Mouse (Mus musculus) neural tube, postnatal 0 days (tissue): Measurements from ENCODE around the gene Gm9736. TPM values are rescaled to one million over a fixed set of nuclear protein-coding genes. Genes with fewer than 3 reads are reported as not detected.

ENCODE experiments used
- polyA plus RNA-seq: library from polyadenylated mRNA; unstranded; fragments of >200 nt; fragmentation: Nextera tagmentation; extraction: Ambion mirVana; gene quantifications from 2 replicates; pipeline ENCODE4 v1.2.1, GENCODE M21; 2015

Gene Gm9736
- polyA plus RNA-seq: not detected in 2 replicates

DNA sequence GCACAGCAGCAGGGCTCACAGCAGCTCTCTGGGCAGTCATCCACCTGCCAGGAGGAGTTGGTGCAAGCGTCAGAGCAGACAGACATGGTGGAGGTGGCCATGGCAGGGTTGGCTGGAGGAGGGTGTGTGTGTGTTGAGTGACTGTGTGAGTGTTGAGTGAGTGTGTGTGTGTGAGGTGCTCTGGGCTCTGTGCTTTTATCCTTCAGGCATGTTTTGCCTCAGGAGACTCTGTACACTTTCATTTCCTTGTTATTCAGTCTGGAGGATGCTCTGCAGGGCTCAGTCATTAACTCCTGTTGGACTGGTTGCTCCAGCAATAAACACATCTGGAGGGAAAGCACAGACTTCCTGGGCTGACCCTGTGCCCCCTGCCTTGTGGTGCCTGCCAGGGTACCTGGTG is at the start of gene Gm9736:
TSS of gene Gm9736 (minus strand) at position 101 of the 400 bp plus-strand sequence.

DNA sequence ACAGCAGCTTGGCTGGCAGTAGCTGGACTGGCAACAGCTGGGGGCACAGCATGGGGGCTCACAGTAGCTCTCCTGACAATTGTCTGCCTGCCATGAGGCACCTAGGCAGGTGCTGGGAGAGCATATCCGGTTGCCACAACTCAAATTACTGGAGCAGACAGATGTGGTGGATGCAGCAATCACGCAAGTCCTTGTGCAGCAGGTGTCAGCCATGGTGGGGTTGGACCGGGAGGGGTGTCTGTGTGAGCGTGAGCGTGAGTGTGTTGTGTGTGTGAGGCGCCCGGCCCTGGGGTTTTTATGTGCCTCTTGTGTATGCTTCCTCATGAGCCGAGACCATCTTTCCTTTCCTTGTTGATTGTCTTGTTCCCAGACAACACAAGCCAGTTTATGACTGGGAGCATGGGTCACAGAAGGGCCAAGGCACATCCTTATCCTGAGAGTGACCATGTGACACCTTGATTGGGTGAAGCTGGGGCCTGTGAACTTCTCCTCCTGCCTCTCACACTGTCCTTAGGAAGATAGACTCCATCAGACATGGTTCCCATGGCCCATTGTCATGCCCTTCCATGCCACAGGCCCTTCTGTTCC is 47.9 kb upstream of the Gm9736 start, which contains the start of gene Gm19668:
TSS of gene Gm19668 (minus strand) at position 213 of the 588 bp plus-strand sequence.

DNA sequence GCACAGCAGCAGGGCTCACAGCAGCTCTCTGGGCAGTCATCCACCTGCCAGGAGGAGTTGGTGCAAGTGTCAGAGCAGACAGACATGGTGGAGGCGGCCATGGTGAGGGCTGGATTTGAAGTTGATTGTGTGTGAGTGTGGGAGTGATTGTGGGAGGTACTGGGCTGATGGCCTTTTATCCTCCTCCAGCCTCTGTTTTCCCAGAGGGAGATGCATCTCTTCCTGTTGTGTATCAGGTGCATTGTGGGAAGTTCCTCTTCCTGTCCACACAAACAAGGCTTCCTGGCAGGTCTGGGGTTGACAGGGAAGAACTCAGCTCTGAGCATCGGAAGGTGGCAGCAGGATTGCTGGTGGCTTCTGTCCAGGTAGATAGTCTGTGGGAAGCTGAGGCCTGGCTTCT is 43.8 kb upstream of the Gm9736 start, which contains the start of gene Gm9639:
TSS of gene Gm9639 (minus strand) at position 101 of the 400 bp plus-strand sequence.

DNA sequence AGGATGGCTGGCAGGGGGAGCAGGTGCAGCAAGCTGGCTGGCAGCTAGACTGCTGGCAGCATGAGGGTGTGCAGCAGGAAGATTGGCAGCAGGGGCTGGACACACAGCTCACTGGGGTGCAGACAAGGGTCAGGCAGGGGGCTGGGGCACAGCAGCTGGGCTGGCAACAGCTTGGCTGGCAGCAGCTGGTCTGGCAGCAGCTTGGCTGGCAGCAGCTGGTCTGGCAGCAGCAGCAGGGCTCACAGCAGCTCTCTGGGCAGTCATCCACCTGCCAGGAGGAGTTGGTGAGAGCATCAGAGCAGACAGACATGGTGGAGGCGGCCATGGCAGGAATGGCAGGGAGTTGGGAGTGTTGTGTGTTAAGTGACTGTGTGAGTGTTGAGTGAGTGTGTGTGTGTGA is 36.7 kb upstream of the Gm9736 start, which contains the start of gene Gm7137:
TSS of gene Gm7137 (minus strand) at position 325 of the 400 bp plus-strand sequence.

DNA sequence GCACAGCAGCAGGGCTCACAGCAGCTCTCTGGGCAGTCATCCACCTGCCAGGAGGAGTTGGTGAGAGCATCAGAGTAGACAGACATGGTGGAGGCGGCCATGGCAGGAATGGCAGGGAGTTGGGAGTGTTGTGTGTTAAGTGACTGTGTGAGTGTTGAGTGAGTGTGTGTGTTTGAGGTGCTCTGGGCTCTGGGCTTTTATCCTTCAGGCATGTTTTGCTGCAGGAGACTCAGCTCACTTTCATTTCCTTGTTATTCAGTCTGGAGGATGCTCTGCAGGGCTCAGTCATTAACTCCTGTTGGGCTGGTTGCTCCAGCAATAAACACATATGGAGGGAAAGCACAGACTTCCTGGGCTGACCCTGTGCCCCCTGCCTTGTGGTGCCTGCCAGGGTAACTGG is 31.3 kb upstream of the Gm9736 start, which contains the start of gene Gm3250:
TSS of gene Gm3250 (minus strand) at position 101 of the 400 bp plus-strand sequence.

DNA sequence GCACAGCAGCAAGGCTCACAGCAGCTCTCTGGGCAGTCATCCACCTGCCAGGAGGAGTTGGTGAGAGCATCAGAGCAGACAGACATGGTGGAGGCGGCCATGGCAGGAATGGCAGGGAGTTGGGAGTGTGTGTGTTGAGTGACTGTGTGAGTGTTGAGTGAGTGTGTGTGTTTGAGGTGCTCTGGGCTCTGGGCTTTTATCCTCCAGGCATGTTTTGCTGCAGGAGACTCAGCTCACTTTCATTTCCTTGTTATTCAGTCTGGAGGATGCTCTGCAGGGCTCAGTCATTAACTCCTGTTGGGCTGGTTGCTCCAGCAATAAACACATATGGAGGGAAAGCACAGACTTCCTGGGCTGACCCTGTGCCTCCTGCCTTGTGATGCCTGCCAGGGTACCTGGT is 25.7 kb upstream of the Gm9736 start, which contains the start of gene Gm7138:
TSS of gene Gm7138 (minus strand) at position 101 of the 400 bp plus-strand sequence.

DNA sequence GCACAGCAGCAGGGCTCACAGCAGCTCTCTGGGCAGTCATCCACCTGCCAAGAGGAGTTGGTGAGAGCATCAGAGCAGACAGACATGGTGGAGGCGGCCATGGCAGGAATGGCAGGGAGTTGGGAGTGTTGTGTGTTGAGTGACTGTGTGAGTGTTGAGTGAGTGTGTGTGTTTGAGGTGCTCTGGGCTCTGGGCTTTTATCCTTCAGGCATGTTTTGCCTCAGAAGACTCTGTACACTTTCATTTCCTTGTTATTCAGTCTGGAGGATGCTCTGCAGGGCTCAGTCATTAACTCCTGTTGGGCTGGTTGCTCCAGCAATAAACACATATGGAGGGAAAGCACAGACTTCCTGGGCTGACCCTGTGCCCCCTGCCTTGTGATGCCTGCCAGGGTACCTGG is 20.1 kb upstream of the Gm9736 start, which contains the start of gene Gm3238:
TSS of gene Gm3238 (minus strand) at position 101 of the 400 bp plus-strand sequence.

DNA sequence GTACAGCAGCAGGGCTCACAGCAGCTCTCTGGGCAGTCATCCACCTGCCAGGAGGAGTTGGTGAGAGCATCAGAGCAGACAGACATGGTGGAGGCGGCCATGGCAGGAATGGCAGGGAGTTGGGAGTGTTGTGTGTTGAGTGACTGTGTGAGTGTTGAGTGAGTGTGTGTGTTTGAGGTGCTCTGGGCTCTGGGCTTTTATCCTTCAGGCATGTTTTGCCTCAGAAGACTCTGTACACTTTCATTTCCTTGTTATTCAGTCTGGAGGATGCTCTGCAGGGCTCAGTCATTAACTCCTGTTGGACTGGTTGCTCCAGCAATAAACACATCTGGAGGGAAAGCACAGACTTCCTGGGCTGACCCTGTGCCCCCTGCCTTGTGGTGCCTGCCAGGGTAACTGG is 8.4 kb upstream of the Gm9736 start, which contains the start of gene Gm3233:
TSS of gene Gm3233 (minus strand) at position 101 of the 400 bp plus-strand sequence.

DNA sequence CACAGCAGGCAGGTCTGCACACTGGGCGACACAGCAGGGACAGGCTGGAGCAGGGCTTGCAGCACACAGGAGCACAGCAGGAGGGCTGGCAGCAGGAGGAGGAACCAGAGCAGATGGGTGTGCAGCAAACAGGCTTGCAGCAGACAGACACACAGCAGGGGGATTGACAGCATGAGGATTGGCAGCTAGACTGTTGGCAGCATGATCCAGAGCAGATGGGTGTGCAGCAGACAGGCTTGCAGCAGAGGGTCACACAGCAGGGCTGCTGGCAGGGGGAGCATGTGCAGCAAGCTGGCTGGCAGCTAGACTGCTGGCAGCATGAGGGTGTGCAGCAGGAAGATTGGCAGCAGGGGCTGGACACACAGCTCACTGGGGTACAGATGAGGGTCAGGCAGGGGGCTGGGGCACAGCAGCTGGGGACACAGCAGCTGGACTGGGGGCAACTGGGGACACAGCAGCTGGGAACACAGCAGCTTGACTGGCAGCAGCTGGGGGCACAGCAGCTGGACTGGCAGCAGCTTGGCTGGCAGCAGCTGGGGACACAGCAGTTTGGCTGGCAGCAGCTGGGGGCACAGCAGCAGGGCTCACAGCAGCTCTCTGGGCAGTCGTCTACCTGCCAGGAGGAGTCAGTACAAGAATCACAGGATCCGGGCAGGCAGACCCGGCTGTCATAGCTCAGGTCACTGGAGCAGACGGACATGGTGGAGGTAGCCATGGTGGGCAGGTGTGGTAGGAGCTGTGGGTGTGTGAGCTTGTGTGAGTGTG is 9.0 kb downstream of the Gm9736 start, which contains the start of gene Gm18596:
TSS of gene Gm18596 (minus strand) at position 715 of the 765 bp plus-strand sequence.

DNA sequence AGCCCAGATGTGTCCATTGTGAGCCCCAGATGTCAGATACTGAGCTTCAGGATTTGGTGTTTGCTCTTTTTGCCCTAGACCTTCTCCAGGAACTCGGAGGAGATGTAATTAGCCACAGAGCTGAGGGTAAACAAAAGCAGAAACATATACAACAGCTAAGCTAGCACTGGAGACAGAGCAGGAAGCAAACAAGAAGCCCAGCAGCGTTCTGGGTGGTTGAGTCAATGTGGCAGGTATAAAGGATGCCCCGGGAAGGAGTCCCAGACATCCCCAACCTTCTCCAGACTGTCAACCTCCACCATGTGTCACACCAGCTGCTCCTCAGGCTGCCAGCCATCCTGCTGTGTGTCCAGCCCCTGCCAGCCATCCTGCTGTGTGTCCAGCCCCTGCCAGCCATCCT is 25.0 kb downstream of the Gm9736 start, which contains the start of gene Gm10100:
TSS of gene Gm10100 (plus strand) at position 301 of the 400 bp plus-strand sequence.

DNA sequence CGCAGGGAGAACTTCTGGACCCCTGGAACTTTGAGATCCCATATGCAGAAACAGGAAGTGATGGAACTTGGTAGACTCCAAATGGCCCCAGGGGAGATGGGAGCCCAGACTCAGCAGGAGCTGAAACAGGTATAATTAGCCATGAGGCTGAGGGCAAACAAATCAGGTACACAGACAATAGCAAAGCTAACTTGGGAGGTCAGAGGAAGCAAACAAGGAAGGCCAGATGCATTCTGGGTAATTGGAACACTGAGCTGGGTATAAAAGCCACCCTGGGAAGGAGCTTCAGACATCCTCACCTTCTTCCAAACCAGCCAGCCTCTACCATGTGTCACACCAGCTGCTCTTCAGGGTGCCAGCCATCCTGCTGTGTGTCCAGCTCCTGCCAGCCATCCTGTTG is 30.9 kb downstream of the Gm9736 start, which contains the start of gene Krtap12-1:
TSS of gene Krtap12-1 (plus strand) at position 301 of the 400 bp plus-strand sequence.

DNA sequence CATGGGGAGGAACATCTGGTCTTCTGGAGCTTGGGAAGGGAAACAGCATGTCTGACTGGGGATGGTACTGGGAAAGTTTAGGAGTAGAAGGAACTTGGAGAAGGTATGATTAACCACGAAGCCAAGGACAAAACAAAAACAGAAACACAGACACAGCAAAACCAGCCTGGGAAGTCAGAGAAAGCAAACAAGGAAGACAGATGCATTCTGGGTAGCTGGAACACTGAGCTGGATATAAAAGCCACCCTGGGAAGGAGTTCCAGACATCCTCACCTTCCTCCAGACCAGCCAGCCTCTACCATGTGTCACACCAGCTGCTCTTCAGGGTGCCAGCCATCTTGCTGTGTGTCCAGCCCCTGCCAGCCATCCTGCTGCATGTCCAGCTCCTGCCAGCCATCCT is 35.6 kb downstream of the Gm9736 start, which contains the start of gene Gm10142:
TSS of gene Gm10142 (plus strand) at position 301 of the 400 bp plus-strand sequence.

DNA sequence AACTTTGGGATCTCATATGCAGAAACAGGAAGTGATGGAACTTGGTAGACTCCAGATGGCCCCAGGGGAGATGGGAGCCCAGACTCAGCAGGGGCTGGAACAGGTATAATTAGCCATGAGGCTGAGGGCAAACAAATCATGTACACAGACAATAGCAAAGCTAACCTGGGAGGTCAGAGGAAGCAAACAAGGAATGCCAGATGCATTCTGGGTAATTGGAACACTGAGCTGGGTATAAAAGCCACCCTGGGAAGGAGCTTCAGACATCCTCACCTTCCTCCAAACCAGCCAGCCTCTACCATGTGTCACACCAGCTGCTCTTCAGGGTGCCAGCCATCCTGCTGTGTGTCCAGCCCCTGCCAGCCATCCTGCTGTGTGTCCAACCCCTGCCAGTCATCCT is 40.0 kb downstream of the Gm9736 start, which contains the start of gene Gm10024:
TSS of gene Gm10024 (plus strand) at position 301 of the 400 bp plus-strand sequence.

DNA sequence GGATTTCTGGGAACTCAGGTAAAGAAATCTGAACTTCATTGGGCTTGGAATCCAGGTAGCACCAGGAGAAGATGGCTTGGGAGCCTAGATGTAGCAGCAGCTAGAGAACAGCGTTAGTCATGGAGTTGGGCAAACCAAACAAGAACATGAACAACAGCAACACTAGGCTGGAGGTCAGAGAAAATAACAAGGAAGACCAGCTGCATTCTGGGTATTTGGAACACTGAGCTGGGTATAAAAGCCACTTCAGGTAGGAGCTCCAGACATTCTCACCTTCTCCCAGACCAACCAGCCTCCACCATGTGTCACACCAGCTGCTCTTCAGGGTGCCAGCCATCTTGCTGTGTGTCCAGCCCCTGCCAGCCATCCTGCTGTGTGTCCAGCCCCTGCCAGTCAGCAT is 44.8 kb downstream of the Gm9736 start, which contains the start of gene Gm10272:
TSS of gene Gm10272 (plus strand) at position 301 of the 400 bp plus-strand sequence.

Other genes with a start within 250 kb of the Gm9736 start
- 34.3 and 38.1 TPM in 2 replicates for gene Fam207a, start 235.6 kb downstream of the Gm9736 start, polyA plus RNA-seq
- 1.5 and 1.6 TPM in 2 replicates for gene Itgb2, start 221.1 kb downstream of the Gm9736 start, polyA plus RNA-seq
- 87.6 and 92.6 TPM in 2 replicates for gene Pttg1ip, start 169.6 kb downstream of the Gm9736 start, polyA plus RNA-seq
- gene Sumo3, start 145.3 kb downstream of the Gm9736 start, polyA plus RNA-seq: 276 and 292 TPM in 2 replicates
- 1.7 and 3.1 TPM in 2 replicates for gene Gm49325, start 145.2 kb downstream of the Gm9736 start, polyA plus RNA-seq
- 53.8 and 60.5 TPM in 2 replicates for gene Ube2g2, start 129.1 kb downstream of the Gm9736 start, polyA plus RNA-seq
- gene Tspear, start 64.8 kb downstream of the Gm9736 start, polyA plus RNA-seq: 2.4 and 2.6 TPM in 2 replicates
- gene Gm19402, start 60.6 kb downstream of the Gm9736 start, polyA plus RNA-seq: not detected in 2 replicates
- not detected in 2 replicates for gene Gm9508, start 54.1 kb downstream of the Gm9736 start, polyA plus RNA-seq
- gene Gm10272, start 44.7 kb downstream of the Gm9736 start, polyA plus RNA-seq: not detected in 2 replicates
- gene Gm10024, start 39.9 kb downstream of the Gm9736 start, polyA plus RNA-seq: not detected in 2 replicates
- not detected in 2 replicates for gene Gm10142, start 35.5 kb downstream of the Gm9736 start, polyA plus RNA-seq
- not detected in 2 replicates for gene Krtap12-1, start 30.8 kb downstream of the Gm9736 start, polyA plus RNA-seq
- not detected in 2 replicates for gene Gm10100, start 24.9 kb downstream of the Gm9736 start, polyA plus RNA-seq
- not detected in 2 replicates for gene Gm18596, start 8.7 kb downstream of the Gm9736 start, polyA plus RNA-seq
- gene Gm3233, start 8.3 kb upstream of the Gm9736 start, polyA plus RNA-seq: not detected in 2 replicates
- gene Gm3238, start 20.0 kb upstream of the Gm9736 start, polyA plus RNA-seq: not detected in 2 replicates
- gene Gm7138, start 25.6 kb upstream of the Gm9736 start, polyA plus RNA-seq: not detected in 2 replicates
- gene Gm3250, start 31.2 kb upstream of the Gm9736 start, polyA plus RNA-seq: not detected in 2 replicates
- gene Gm7137, start 36.8 kb upstream of the Gm9736 start, polyA plus RNA-seq: not detected in 2 replicates
- not detected in 2 replicates for gene Gm9639, start 43.7 kb upstream of the Gm9736 start, polyA plus RNA-seq
- not detected in 2 replicates for gene Gm19668, start 47.8 kb upstream of the Gm9736 start, polyA plus RNA-seq
- gene Gm9507, start 60.5 kb upstream of the Gm9736 start, polyA plus RNA-seq: not detected in 2 replicates
- not detected in 2 replicates for gene Gm2696, start 63.3 kb upstream of the Gm9736 start, polyA plus RNA-seq
- gene Krtap10-4, start 75.7 kb upstream of the Gm9736 start, polyA plus RNA-seq: not detected in 2 replicates
- not detected in 2 replicates for gene Krtap10-10, start 84.6 kb upstream of the Gm9736 start, polyA plus RNA-seq
- gene Gm36176, start 95.4 kb upstream of the Gm9736 start, polyA plus RNA-seq: not detected in 2 replicates
- gene Gm10318, start 101.5 kb upstream of the Gm9736 start, polyA plus RNA-seq: not detected in 2 replicates
- not detected in 2 replicates for gene Gm3285, start 110.6 kb upstream of the Gm9736 start, polyA plus RNA-seq
- gene Lrrc3, start 151.2 kb upstream of the Gm9736 start, polyA plus RNA-seq: 22.2 and 26.6 TPM in 2 replicates
- gene Trpm2, start 219.2 kb upstream of the Gm9736 start, polyA plus RNA-seq: 8.9 and 10.4 TPM in 2 replicates
- 65.9 and 70.1 TPM in 2 replicates for gene 1810043G02Rik, start 227.2 kb upstream of the Gm9736 start, polyA plus RNA-seq